Mouse (Mus musculus): ENCODE results near the gene Pts.

The Pts gene

DNA sequence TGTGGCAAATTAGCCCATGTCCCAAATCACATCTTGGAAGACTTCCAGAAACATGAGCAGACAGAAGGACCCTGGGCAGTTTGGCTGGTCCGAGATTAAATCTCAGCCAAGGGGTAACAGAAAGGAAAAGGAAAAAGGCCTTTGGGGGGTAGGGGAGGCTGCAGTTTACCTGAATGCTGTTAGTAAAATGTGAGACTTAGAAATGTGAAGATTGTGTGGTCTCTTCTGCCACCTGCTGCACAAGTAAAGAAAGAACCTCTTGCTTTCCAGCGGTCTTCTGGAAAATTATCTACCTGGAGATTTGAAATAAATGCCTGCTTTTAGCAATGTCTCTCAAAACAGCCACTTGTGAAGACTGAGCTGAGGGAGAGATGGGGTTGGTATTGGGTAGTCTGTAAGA, 2.4 kb upstream of the Pts start:
- 15% methylated on average over 2 of the region's 2 CpGs for WGBS

DNA sequence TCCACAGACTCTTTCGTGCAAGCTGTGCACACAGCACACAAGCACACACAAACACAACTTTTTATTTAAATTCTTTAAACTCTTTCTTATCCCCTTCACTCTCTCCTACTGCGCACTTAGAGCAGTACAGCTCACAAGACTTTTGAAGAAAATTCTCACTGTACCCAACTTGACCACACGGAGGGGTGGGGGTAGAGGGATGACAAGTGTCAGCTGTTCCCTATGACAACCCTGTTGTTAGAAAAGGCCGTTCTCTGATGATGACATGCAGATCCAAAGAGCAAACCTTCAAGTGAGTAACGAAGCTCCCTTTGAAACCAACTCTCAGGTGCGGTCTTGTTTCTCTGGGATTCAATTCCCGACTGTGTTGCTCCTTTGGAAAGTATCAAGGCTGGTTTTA, 664 bp downstream of the Pts start:
- 26% methylated on average over 7 of the region's 7 CpGs for WGBS

DNA sequence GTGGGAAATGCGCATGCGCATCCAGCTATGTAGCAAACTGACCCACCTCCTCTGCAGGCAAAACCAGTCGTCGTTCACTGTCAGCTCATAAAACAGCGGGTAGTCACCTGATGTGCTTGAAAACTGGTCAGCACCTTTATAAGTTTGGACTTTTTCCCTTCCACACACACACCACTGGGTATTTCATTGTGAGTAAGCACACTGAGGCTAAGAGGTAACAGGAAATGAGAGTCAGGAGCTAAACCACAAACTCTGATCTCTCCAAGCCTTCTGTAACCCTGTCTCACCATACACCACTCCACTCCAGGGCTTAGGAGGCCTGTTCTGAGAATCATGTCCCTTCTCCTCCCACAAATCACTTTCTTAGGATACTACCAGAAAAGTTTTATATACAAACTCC, 2.9 kb downstream of the Pts start:
- 85% methylated on average over 5 of the region's 5 CpGs for WGBS

DNA sequence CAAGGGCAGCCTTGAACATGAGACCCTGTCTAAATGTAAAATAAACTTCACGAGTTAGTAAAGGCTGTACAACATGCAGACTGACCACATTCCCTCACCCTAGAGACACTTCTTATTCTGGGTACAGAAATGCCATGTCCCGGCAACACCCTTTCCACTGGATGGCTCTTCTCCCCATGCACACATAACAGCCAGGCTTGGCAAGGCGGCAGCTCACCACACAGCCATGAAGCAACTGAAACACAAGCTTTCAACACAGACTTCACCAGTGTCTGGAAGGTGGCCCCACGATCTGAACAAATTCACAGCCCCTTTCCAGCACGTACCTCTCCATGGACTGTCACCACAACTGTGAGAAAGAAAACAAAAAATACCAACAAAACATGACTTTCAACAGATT, 3.6 kb downstream of the Pts start:
- 88% methylated on average over 5 of the region's 5 CpGs for WGBS

DNA sequence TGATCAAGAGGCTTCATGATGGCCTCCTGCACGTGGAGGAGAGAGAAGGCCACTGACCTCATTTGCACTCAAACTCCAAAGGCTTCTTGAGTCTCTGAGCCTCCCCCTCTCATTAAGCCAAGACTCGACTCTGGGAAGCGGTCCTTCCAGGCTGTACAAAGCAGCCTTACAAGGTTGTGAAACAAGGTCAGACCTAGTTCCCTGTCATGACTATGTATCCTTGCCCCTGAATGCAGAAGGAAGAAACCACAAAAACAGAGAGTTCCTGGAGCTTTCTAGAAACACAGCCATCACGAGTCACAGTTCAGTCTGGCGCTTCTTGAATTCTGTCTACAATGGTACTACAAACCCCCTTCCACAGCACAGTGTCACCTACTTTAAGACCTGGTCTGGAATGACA, 6.0 kb downstream of the Pts start:
- 69% methylated on average over 5 of the region's 5 CpGs for WGBS

DNA sequence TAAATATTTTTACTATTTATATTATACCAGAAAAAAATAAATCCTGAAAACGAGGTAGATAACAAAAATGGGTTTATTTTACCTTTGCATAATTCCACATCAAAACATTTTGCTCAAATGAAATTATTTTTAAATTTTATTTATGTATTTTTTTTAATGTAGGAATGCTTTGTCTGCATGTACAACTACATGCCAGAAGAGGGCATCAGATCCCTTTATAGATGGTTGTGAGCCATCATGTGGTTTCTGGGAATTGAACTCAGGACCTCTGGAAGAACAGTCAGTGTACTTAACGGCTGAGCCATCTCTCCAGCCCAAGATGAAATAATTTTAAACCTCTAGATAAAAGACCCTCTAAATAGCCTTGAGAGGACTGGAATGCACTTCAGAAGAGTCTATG, 7.0 kb downstream of the Pts start:
- WGBS = 68% methylated on average over 2 of the region's 2 CpGs

DNA sequence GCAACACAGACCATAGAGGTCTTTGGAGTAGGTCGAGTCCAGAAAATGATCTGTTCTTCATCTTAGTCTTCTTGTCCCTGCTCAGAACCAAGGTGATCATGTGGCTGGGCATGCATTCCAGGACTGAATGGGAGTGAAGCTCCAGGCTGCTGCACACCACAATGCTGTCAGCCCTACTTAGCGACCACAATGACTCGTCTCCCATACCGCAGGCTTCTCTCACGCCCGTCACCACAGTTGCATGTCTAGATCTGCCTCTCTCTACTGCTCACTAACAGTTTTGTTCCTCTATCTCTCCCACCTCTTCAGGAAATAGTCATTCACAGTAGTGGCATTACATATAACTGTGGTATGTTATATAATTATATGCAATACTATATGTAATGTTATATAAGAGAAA, 7.8 kb downstream of the Pts start:
- 80% methylated on average over 6 of the region's 6 CpGs for WGBS

DNA sequence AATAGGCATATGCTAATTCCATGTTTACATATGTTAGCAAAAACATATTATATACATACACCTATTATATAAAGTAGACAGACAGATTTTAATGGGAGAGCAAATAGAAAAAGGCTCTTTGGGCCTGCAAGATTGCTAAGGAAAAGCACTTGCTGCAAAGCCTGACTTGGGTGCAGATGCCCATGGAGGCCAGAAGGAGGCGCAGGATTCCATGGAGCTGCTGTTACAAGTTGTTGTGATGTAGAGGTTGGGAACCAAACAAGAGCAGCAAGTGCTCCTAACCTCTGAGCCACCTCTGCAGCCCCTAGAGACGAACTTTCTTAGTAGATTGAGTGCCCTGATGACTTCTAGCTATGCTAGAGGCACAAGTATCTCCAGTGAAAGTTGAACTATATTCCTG, 9.7 kb downstream of the Pts start:
- 34% methylated on average over 2 of the region's 2 CpGs for WGBS

DNA sequence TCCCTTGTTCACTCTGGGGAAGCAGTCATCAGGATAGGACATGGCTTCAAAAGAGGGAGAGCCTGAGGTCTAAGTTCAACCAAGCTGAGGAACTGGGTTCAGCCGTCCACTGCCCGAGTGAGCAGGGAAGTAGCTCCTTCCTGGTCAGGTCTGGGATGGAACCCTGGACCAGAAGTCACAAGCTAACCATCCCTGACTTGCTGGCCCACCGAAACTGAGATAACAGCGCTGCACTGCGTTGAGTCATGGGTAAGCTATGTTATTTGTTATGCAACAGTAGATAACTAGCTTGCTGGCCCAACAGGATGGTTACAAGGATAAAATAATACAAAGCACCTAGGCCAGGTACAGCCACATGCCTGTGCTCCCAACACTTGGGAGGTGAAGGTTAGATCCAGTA, 13.1 kb downstream of the Pts start:
- 83% methylated on average over 5 of the region's 5 CpGs for WGBS

DNA sequence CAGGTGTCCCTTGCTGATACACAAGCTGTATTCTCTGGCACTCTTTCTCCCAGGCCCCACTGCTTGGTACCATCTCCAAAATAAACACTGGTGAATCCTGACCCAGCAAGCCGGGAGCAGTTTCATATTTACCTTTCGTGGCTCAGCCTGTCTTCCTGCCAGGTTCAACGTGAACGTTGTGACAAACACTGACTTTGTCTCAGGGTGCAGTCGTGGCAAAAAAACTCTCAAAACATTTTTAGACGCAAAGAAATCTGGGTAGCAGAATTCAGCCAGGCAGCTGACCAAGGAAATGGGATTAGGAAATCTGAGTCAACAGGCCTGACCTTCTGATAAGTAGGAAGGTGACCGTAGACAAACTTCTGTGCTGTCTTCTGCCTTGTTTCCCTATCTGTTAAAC, 21.0 kb downstream of the Pts start:
- WGBS = 70% methylated on average over 7 of the region's 7 CpGs

DNA sequence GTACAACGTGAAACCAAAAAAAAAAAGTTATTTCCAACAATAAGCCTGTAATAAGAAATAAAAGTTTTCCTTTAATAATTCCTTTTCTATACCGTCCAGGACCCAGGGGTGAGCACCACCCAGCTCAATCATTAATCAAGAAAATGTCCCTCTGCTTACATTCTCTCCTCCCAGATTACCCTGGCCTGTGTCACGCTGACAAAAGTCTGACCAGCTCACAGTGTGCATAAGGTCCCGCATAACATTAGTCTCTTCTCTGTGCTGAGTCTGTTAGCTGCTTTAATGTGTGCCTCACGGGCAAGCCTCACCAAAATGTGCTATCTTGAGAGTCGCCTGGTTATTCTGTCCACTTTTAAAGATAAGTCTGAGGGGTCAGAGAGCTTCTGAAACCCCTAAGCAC, 23.1 kb downstream of the Pts start:
- 77% methylated on average over 6 of the region's 6 CpGs for WGBS

DNA sequence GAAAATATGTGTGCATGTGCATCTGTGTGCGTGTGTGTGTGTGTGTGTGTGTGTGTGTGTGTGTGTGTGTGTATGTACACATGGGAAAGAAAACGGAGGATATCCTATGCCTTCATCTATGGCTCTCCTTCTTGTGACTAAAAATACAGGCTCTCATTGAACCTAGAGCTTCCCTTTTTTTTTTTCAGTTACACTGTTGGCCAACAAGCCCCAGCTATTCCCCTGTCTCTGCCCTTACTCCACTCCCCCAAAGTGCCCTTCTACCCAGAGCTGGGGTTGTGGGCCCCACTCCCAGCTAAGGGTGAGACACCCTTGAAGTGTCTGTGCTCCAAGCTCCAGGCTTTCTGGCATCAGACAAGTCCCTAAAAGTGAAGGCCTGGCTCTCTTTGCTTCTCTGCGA, 25.6 kb downstream of the Pts start:
- WGBS = 90% methylated on average over 3 of the region's 3 CpGs

DNA sequence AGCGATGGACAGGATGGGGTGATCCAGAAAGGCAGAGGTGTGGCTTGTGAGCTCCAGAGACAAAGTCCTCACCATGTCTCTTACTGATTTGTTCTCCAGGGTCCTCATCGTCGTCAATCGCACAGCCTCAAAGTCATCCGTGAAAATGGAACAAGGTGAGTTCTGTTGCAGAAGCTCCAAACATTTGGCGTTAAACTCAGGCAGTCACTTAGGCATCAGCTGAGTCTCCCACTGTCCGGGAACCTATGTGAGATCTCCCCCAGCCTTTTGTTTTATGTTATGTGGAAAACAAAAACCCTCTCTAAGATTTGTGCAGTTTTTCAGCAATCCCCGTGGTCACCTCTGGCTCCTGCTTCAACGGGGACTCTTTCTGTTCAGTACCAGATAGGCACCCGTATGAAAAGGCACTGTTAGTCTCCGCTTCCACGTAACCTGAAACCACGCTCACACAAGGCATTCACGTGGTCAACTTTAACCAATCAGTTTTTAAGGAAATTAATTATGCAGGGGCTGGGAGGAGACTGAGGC, 27.5 kb downstream of the Pts start:
- 27% methylated on average over 14 of the region's 14 CpGs for WGBS

DNA sequence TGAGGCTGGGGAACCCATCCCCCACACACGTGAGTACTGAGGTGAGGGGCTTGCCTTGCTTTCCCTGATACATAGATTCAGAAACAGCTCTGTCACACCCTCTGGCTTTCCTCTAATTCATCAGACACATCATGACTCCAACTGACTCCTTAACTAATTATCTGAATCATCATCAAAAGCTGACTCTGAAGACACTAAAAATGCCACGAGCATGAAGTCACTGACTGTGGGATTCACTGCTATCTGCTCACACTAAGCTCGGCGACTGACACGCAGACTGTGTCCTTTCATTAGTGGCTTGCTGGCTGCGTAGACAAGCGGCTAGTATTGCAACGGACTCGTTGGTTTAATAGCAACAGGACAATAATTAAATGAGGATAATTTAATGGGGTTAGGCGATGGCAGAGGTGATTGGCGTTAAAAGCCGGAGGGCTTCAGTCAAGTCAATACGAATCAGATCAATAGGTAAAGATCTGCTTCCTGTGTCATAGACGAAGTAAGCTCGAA, 28.0 kb downstream of the Pts start:
- 62% methylated on average over 15 of the region's 15 CpGs for WGBS

DNA sequence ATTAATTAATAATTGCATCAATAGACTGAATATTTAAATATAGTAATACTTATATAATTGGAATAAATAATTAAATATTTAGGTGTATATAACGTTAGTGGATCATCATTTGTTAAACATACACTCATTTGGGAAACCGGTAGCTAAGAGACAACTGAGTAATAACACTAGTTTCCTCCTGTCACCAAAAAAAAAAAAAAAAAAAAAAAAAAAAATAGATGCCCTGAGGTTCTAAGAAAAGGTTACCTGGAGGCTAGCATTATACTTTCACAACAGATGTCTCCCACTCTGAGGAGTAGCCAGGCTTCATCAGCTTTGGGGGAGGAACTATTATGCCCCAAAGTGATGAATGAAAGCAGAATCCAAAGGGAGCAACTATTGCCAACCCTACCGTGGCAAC, 28.7 kb downstream of the Pts start:
- 82% methylated on average over 3 of the region's 3 CpGs for WGBS

DNA sequence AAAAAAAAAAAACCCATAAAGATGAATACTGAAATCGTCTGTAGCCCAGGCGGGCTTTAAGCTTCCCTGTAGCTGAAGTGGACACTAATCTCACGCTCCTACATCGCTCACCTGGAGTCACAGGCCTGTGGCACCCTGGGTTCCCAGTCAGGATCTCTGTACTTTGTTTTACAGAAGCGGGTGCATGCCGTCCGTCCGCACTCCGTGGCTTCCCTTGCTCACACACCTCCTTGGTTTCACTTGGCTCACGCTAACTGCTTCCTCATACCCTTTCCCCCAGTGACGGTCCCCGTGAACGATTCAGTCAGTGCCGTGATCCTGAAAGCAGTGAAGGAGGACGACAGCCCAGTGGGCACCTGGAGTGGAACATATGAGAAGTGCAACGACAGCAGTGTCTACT, 29.7 kb downstream of the Pts start:
- WGBS = 91% methylated on average over 16 of the region's 16 CpGs

DNA sequence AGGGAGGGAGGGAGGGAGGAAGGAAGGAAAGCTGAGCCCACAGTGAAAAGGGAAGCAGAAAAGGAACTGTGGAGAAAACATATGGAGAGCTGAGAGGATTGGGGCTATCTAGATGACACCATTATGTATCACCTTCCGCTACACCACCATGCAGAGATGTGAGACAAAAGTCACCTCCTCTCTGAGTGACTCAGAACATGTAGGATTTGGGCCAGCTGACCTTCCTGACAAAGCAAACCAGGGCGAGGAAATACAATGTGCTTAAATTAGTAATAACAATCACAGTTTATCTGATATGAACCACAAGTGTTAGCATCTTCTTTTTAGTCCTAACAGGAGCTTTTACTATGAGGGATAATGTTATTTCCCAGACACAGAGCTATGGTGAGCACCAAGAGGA, 31.0 kb downstream of the Pts start:
- 85% methylated on average over 2 of the region's 2 CpGs for WGBS

DNA sequence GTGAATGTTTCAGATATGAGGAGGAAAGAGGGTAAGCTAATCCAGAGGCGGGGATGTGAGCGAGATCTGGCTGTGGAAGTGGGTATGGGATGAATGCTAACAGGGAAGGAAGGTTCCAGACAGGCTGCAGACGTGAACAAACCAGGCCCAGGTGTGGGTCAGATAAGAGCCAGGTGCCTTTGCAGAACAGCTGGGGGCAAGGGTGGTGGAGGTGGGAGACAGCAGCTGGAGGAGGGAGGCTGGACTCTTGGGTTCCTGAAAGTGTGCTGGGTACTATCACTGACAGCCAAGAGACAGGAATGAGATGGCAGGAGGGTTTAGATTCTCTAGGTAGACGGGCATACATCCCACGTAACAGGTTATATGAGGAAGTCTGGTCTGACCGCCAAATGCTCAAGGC, 31.4 kb downstream of the Pts start:
- WGBS = 84% methylated on average over 6 of the region's 6 CpGs

DNA sequence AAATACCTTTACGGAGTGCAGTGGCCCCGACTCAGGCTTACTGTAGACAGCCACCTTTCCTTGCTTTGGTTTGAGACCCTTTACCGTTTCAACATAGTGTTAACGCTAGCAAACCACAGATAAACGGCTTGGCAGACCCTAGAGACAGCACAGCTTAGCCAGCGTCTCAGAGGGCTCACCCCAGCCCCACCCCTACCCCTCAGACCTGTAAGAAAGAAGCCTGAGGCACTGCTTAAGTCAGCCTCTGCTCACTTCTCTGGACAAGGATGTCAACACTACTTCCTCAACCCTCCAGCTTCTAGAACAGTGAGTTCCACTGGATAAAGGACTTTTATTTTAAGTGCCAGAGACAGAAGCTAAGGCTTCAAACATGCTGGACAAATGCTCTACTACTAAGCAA, 32.0 kb downstream of the Pts start:
- 63% methylated on average over 6 of the region's 6 CpGs for WGBS

DNA sequence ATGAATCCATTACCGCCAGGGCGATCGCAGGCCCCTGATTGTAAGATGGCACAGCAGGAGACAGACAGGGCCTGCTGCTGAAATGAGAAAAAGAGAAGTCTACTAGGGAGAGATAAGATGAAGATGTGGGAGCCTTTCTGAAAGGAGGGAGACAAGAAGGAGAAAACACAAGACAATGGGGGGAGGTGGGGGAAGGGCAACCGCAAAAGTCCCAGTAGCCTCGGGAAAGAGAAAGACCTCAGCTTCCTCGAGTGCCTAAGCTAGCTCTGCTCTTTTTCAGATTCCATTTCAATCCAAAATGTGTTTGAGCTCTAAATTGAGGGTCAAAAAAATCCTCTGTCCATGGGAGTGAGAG, 32.4 kb downstream of the Pts start:
- 68% methylated on average over 6 of the region's 6 CpGs for WGBS

DNA sequence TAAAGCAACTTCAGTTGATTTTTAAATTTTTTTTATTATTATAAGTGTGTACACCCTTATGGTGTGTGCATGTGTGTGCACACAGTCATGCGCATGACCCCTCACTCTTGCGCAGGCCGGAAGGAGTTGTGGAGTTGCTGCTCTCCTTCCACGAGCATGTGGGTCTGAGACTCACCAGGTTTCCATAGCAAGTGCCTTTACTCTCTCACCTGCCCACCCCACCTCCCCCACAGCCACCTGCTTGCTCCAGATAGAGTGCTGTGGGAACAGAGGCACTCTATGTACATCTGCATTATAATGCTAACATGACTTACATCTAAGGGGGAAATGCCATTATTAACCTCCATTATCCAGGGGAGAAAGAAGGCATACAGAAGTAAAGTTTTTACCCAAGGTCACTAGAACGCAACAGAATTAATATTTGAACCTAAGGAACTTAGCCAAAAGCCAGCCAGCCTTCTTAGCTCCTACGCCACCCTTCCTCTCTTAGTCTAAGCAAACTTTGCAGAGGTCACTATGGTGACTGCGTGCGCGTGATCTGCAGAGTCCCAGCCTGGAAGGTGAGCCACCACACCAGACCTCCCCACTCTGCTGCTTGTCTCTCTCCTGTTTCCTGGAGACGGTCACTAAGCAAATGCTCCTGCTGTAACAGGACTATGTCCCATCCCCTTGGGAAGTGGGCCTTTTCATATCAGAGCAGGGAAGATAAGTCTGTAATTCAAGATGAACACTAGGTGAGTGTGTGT, 32.9 kb downstream of the Pts start:
- 82% methylated on average over 10 of the region's 10 CpGs for WGBS

DNA sequence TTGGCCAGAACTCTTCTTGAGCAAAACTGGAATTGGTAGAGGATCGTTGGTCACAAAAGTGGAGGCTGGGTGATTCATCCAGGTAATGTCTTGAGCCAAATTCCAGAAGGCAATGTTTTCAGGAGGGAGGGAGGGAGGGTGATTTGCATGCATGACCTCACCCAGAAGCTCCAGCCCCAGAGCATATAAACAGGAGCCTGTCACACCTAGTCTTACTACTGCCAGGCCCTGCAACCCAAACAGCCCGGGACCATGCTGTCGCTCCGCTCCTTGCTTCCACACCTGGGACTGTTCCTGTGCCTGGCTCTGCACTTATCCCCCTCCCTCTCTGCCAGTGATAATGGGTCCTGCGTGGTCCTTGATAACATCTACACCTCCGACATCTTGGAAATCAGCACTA, 34.2 kb downstream of the Pts start, which contains the start of gene Plet1:
Gene Plet1, plus strand, starts transcription at position 215 of the 400 bp plus-strand sequence.
- WGBS = 89% methylated on average over 6 of the region's 6 CpGs

DNA sequence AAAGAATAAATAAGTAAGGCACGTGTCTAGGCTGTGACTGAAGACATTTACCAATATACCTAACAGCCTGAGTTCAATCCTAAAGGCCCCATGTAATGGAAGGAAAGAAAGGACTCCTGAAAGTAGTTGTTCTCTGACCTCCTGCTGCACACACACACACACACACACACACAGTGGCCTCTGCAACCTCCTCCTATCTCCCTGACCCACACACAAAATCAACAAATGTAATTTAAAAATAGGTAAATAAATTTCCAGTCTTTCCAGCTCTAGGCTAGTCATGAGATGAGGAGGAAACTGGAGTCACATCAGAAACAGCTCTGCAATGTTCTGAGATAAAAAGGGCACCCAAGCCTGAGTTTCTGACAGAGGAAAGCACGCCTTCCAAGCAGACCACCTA, 34.7 kb downstream of the Pts start:
- 90% methylated on average over 2 of the region's 2 CpGs for WGBS

DNA sequence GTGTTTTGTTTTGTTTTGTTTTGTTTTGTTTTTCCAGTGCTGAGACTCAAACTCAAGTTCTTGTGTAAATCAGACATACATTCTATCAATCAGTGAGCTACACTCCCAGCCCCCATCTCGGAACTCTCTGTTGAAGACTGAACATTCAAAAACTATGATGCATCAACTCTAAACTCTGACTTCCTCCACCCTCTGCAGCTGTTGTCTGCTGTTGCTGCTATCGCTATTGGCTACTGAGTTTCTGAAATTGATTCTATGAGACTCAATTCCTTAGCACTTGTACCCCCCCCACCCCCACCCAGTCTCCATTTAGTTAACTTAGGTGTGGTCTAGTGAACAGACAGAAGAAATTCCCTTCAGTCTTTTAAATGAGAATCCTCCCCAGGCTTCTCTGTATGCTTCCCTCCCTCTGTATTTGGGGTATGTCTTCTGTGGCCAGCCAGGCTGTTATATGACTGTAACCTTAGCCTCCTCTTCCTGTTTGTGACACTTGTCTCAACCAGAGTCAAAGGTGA, 36.9 kb downstream of the Pts start:
- 80% methylated on average over 2 of the region's 2 CpGs for WGBS
